Mouse (Mus musculus): ENCODE measurements around the gene Sergef. TPM values are rescaled to one million over a fixed set of nuclear protein-coding genes. Genes with fewer than 3 reads are reported as not detected.
A peak's percentile ranks its signal among the peaks of the same experiment; 100 is the strongest.

Sergef gene
- polyA plus RNA-seq, 1 experiment from 2014 or later, result 16.8 TPM

GRCm38 (mm10) chr7:46482099-46482531, 157.5 kb downstream of the Sergef start:
- WGBS, result 39% methylated on average over 2 of the region's 2 CpGs
- Histone ChIP-seq H3K36me3 (ENCODE audit: control insufficient read depth, insufficient read depth, low read length) (no peaks in the 10 kb centered on the region), H3K27me3 (replicated peaks; ENCODE audit: control insufficient read depth, insufficient read depth, low read length) (no peaks in the 10 kb centered on the region), H3K4me3 (ENCODE audit: low read depth, low read length) (no peak overlapping the region), H3K9me3 (ENCODE audit: control insufficient read depth, low read length) (no peaks in the 10 kb centered on the region), H3K4me2 (ENCODE audit: low read length) (no peak overlapping the region), H3K27ac (ENCODE audit: low read depth) (no peak overlapping the region), H3K9ac (ENCODE audit: low read length) (no peak overlapping the region), H3K4me1 (replicated peaks; ENCODE audit: control insufficient read depth, insufficient read depth, low read length) (peaks cover 12% of the 10 kb centered on the region)
- DNase-seq (ENCODE audit: low spot score) (no peak), ATAC-seq (replicated peaks; ENCODE audit: low FRiP score, low TSS enrichment, low read depth) (peak; percentile 61; the same call in 1 of the 2 replicates)

- Histone ChIP-seq H3K4me1 (replicated peaks; ENCODE audit: control insufficient read depth, insufficient read depth, low read length) (peaks cover 12% of the 10 kb centered on the region), H3K27me3 (replicated peaks; ENCODE audit: control insufficient read depth, insufficient read depth, low read length) (no peaks in the 10 kb centered on the region), H3K9ac (ENCODE audit: low read length) (no peak overlapping the region), H3K4me2 (ENCODE audit: low read length) (no peak overlapping the region), H3K9me3 (ENCODE audit: control insufficient read depth, low read length) (no peaks in the 10 kb centered on the region), H3K36me3 (ENCODE audit: control insufficient read depth, insufficient read depth, low read length) (no peaks in the 10 kb centered on the region), H3K4me3 (ENCODE audit: low read depth, low read length) (no peak overlapping the region), H3K27ac (ENCODE audit: low read depth) (no peak overlapping the region)
- no peak for DNase-seq (ENCODE audit: low spot score)
- ATAC-seq (replicated peaks; ENCODE audit: low FRiP score, low TSS enrichment, low read depth), result no peak
- WGBS, result 59% methylated on average over 6 of the region's 6 CpGs
These were observed 159.8 kb downstream of the Sergef start for GRCm38 (mm10) chr7:46479793-46480192.

GRCm38 (mm10) chr7:46477456-46477855, 162.2 kb downstream of the Sergef start:
- DNase-seq (ENCODE audit: low spot score) (no peak), ATAC-seq (replicated peaks; ENCODE audit: low FRiP score, low TSS enrichment, low read depth) (no peak)
- H3K27me3 ChIP-seq (replicated peaks; ENCODE audit: control insufficient read depth, insufficient read depth, low read length), result no peaks in the 10 kb centered on the region
- H3K4me1 ChIP-seq (replicated peaks; ENCODE audit: control insufficient read depth, insufficient read depth, low read length), result peaks cover 6% of the 10 kb centered on the region; the same call in 1 of the 2 replicates
- H3K9ac ChIP-seq (ENCODE audit: low read length), result no peak overlapping the region
- H3K4me2 ChIP-seq (ENCODE audit: low read length), result no peak overlapping the region
- H3K36me3 ChIP-seq (ENCODE audit: control insufficient read depth, insufficient read depth, low read length), result no peaks in the 10 kb centered on the region
- H3K27ac ChIP-seq (ENCODE audit: low read depth), result no peak overlapping the region
- no peaks in the 10 kb centered on the region for H3K9me3 ChIP-seq (ENCODE audit: control insufficient read depth, low read length)
- WGBS, result 88% methylated on average over 3 of the region's 3 CpGs
- H3K4me3 ChIP-seq (ENCODE audit: low read depth, low read length), result no peak overlapping the region

GRCm38 (mm10) chr7:46475464-46475863, 164.1 kb downstream of the Sergef start:
- Histone ChIP-seq H3K27ac (ENCODE audit: low read depth) (no peak overlapping the region), H3K4me3 (ENCODE audit: low read depth, low read length) (no peak overlapping the region), H3K4me2 (ENCODE audit: low read length) (no peak overlapping the region), H3K9ac (ENCODE audit: low read length) (no peak overlapping the region), H3K36me3 (ENCODE audit: control insufficient read depth, insufficient read depth, low read length) (no peaks in the 10 kb centered on the region), H3K4me1 (replicated peaks; ENCODE audit: control insufficient read depth, insufficient read depth, low read length) (no peaks in the 10 kb centered on the region), H3K27me3 (replicated peaks; ENCODE audit: control insufficient read depth, insufficient read depth, low read length) (no peaks in the 10 kb centered on the region), H3K9me3 (ENCODE audit: control insufficient read depth, low read length) (no peaks in the 10 kb centered on the region)
- DNase-seq (ENCODE audit: low spot score), result no peak
- WGBS, result 87% methylated on average over 5 of the region's 5 CpGs
- no peak for ATAC-seq (replicated peaks; ENCODE audit: low FRiP score, low TSS enrichment, low read depth)

- Histone ChIP-seq H3K9me3 (ENCODE audit: control insufficient read depth, low read length) (no peaks in the 10 kb centered on the region), H3K36me3 (ENCODE audit: control insufficient read depth, insufficient read depth, low read length) (no peaks in the 10 kb centered on the region), H3K27me3 (replicated peaks; ENCODE audit: control insufficient read depth, insufficient read depth, low read length) (no peaks in the 10 kb centered on the region), H3K4me2 (ENCODE audit: low read length) (no peak overlapping the region), H3K9ac (ENCODE audit: low read length) (no peak overlapping the region), H3K27ac (ENCODE audit: low read depth) (no peak overlapping the region), H3K4me3 (ENCODE audit: low read depth, low read length) (no peak overlapping the region), H3K4me1 (replicated peaks; ENCODE audit: control insufficient read depth, insufficient read depth, low read length) (no peaks in the 10 kb centered on the region)
- WGBS, result 32% methylated on average over 9 of the region's 9 CpGs
- DNase-seq (ENCODE audit: low spot score) (no peak), ATAC-seq (replicated peaks; ENCODE audit: low FRiP score, low TSS enrichment, low read depth) (no peak)
These were observed 166.5 kb downstream of the Sergef start for GRCm38 (mm10) chr7:46473141-46473540.

- H3K4me2 ChIP-seq (ENCODE audit: low read length), result no peak overlapping the region
- 59% methylated on average over 7 of the region's 7 CpGs for WGBS
- H3K27ac ChIP-seq (ENCODE audit: low read depth), result no peak overlapping the region
- H3K27me3 ChIP-seq (replicated peaks; ENCODE audit: control insufficient read depth, insufficient read depth, low read length), result no peaks in the 10 kb centered on the region
- H3K9ac ChIP-seq (ENCODE audit: low read length), result no peak overlapping the region
- no peak overlapping the region for H3K4me3 ChIP-seq (ENCODE audit: low read depth, low read length)
- peaks cover 7% of the 10 kb centered on the region; the same call in 1 of the 2 replicates for H3K4me1 ChIP-seq (replicated peaks; ENCODE audit: control insufficient read depth, insufficient read depth, low read length)
- DNase-seq (ENCODE audit: low spot score) (no peak), ATAC-seq (replicated peaks; ENCODE audit: low FRiP score, low TSS enrichment, low read depth) (no peak; the same call in 1 of the 2 replicates)
- H3K36me3 ChIP-seq (ENCODE audit: control insufficient read depth, insufficient read depth, low read length), result no peaks in the 10 kb centered on the region
- no peaks in the 10 kb centered on the region for H3K9me3 ChIP-seq (ENCODE audit: control insufficient read depth, low read length)
These were observed 168.4 kb downstream of the Sergef start for GRCm38 (mm10) chr7:46471054-46471737.

- Histone ChIP-seq H3K4me1 (replicated peaks; ENCODE audit: control insufficient read depth, insufficient read depth, low read length) (peaks cover 7% of the 10 kb centered on the region; the same call in 1 of the 2 replicates), H3K27me3 (replicated peaks; ENCODE audit: control insufficient read depth, insufficient read depth, low read length) (no peaks in the 10 kb centered on the region), H3K4me3 (ENCODE audit: low read depth, low read length) (no peak overlapping the region), H3K27ac (ENCODE audit: low read depth) (no peak overlapping the region), H3K4me2 (ENCODE audit: low read length) (no peak overlapping the region), H3K9me3 (ENCODE audit: control insufficient read depth, low read length) (no peaks in the 10 kb centered on the region), H3K9ac (ENCODE audit: low read length) (no peak overlapping the region), H3K36me3 (ENCODE audit: control insufficient read depth, insufficient read depth, low read length) (no peaks in the 10 kb centered on the region)
- ATAC-seq (replicated peaks; ENCODE audit: low FRiP score, low TSS enrichment, low read depth) (peak; percentile 56; the same call in 1 of the 2 replicates), DNase-seq (ENCODE audit: low spot score) (no peak)
- 70% methylated on average over 3 of the region's 3 CpGs for WGBS
These were observed 170.1 kb downstream of the Sergef start for GRCm38 (mm10) chr7:46469542-46469941.

GRCm38 (mm10) chr7:46466422-46466981, 173.1 kb downstream of the Sergef start:
- no peaks in the 10 kb centered on the region for H3K27me3 ChIP-seq (replicated peaks; ENCODE audit: control insufficient read depth, insufficient read depth, low read length)
- no peak overlapping the region for H3K4me2 ChIP-seq (ENCODE audit: low read length)
- no peak overlapping the region for H3K9ac ChIP-seq (ENCODE audit: low read length)
- DNase-seq (ENCODE audit: low spot score) (no peak), ATAC-seq (replicated peaks; ENCODE audit: low FRiP score, low TSS enrichment, low read depth) (no peak)
- no peak overlapping the region for H3K4me3 ChIP-seq (ENCODE audit: low read depth, low read length)
- peaks cover 7% of the 10 kb centered on the region; the same call in 1 of the 2 replicates for H3K4me1 ChIP-seq (replicated peaks; ENCODE audit: control insufficient read depth, insufficient read depth, low read length)
- 40% methylated on average over 7 of the region's 7 CpGs for WGBS
- no peak overlapping the region for H3K27ac ChIP-seq (ENCODE audit: low read depth)
- H3K9me3 ChIP-seq (ENCODE audit: control insufficient read depth, low read length), result no peaks in the 10 kb centered on the region
- H3K36me3 ChIP-seq (ENCODE audit: control insufficient read depth, insufficient read depth, low read length), result no peaks in the 10 kb centered on the region

- DNase-seq (ENCODE audit: low spot score) (no peak), ATAC-seq (replicated peaks; ENCODE audit: low FRiP score, low TSS enrichment, low read depth) (no peak)
- no peak overlapping the region for H3K27ac ChIP-seq (ENCODE audit: low read depth)
- no peak overlapping the region for H3K4me2 ChIP-seq (ENCODE audit: low read length)
- 78% methylated on average over 8 of the region's 8 CpGs for WGBS
- H3K9ac ChIP-seq (ENCODE audit: low read length), result no peak overlapping the region
- peaks cover 7% of the 10 kb centered on the region; the same call in 1 of the 2 replicates for H3K4me1 ChIP-seq (replicated peaks; ENCODE audit: control insufficient read depth, insufficient read depth, low read length)
- no peaks in the 10 kb centered on the region for H3K27me3 ChIP-seq (replicated peaks; ENCODE audit: control insufficient read depth, insufficient read depth, low read length)
- no peak overlapping the region for H3K4me3 ChIP-seq (ENCODE audit: low read depth, low read length)
- H3K9me3 ChIP-seq (ENCODE audit: control insufficient read depth, low read length), result no peaks in the 10 kb centered on the region
- no peaks in the 10 kb centered on the region for H3K36me3 ChIP-seq (ENCODE audit: control insufficient read depth, insufficient read depth, low read length)
These were observed 176.5 kb downstream of the Sergef start for GRCm38 (mm10) chr7:46463136-46463535.
